Mouse (Mus musculus) Patski (cell line): ENCODE results near the gene Spint1. TPM values are rescaled to one million over a fixed set of nuclear protein-coding genes. Genes with fewer than 3 reads are reported as not detected.

Source experiments
- ATAC-seq: fragments of 100-300 bp; one replicate; pipeline ENCODE4 v1.8.0; 2021
- CTCF ChIA-PET: fragments of 350-600 bp; sonication (Branson Sonifier 250); formaldehyde crosslinking; loops from one replicate; lab custom pipeline; 2022; ENCODE audit warnings: inconsistent platforms; lab: Charles Lee
- POLR2A ChIA-PET: fragments of 350-600 bp; sonication (Branson Sonifier 250); formaldehyde crosslinking; loops from one replicate; lab custom pipeline; 2022; ENCODE audit warnings: antibody characterized with exemption, inconsistent platforms; lab: Charles Lee
- DNase-seq: peaks from one replicate; pipeline ENCODE4 v3.0.0-alpha.2; 2011; ENCODE audit warnings: low read depth, low spot score
- H3K27me3 ChIP-seq: fragments of 371-371 bp; one replicate; pipeline ENCODE4 v1.5.1; 2021
- CTCF ChIP-seq: fragments of 100-300 bp; IDR thresholded peaks from one replicate; pipeline ENCODE4 v1.5.1; 2021
- in situ Hi-C: fragments of 300-500 bp; cut with MboI; formaldehyde crosslinking; loops from 3 replicates; pipeline ENCODE4 v1.11.1; 2018; ENCODE audit warnings: low pct_unique_long_range_greater_than_20kb, mixed read lengths
- polyA plus RNA-seq: library from polyadenylated mRNA; unstranded; gene quantifications from one replicate; pipeline ENCODE4 v1.2.3, GENCODE M21; 2021

The Spint1 gene
- polyA plus RNA-seq, 1 experiment from 2014 or later = 4.5 TPM

DNA sequence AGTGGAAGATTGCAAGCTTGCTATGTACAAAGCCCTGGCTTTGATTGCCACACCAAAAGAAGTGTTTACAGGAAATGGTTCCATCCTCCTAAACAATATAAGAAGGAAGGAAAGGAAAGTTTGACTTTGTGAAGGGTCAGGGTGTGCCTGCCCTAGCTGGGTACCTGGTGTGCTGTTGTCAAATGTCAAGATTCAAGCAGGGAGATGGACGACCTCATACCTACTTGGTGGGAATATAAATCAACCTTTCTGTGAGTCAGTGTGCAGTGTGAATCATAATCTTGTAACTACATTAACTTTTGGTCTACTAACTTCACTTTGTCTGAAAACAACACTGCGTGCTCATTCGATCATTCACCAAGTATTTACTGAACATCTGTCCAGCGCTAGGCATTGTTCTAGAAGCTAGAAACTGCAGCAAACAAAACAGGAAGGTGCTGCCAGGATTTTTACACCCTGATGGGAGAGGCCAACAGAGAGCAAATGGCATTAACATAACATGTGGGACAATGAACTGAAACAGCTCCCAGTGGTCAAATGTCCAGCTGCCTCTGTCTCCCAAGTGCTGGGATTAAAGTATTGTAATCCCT is 33.2 kb upstream of the Spint1 start:
- in situ Hi-C loops = loop anchor here (10.0 kb wide), 1 partner anchor 81 kb away; the partner anchor contains the start of gene Vps18
- ATAC-seq (no peak), DNase-seq (no peak)
- no peak for TF ChIP-seq CTCF
- H3K27me3 ChIP-seq = no peaks in the 10 kb centered on the region
- POLR2A ChIA-PET = no interaction called here
- CTCF ChIA-PET = interaction anchor here (1.2 to 2.6 kb wide), 4 partner anchors 10 to 104 kb away, joined by 3 to 6 read pairs (median 4); no protein-coding TSS in a partner anchor

DNA sequence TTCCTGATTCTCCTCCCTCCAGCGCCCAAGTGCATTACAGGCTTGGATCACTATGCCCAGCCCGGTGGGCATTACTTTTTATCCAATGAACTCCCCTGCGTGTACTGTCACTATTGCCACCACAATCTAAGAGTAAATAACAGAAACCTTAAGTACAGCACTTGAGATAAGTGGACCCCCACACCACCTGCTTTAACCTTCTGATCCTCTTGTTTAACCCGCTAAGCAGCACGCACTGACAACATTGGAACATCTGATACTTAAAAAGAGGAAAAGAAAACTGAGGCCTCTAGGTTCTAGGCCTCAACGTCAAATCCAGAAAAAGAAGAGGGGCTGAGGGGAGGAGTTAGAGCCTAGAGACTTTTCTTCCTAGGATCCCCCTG is 29.2 kb upstream of the Spint1 start:
- ChIA-PET CTCF (no interaction called here), POLR2A (no interaction called here)
- in situ Hi-C loops = loop anchor here (10.0 kb wide), 1 partner anchor 77 kb away; the partner anchor contains the start of gene Vps18
- DNase-seq (no peak), ATAC-seq (no peak)
- TF ChIP-seq CTCF = no peak
- H3K27me3 ChIP-seq = no peaks in the 10 kb centered on the region

DNA sequence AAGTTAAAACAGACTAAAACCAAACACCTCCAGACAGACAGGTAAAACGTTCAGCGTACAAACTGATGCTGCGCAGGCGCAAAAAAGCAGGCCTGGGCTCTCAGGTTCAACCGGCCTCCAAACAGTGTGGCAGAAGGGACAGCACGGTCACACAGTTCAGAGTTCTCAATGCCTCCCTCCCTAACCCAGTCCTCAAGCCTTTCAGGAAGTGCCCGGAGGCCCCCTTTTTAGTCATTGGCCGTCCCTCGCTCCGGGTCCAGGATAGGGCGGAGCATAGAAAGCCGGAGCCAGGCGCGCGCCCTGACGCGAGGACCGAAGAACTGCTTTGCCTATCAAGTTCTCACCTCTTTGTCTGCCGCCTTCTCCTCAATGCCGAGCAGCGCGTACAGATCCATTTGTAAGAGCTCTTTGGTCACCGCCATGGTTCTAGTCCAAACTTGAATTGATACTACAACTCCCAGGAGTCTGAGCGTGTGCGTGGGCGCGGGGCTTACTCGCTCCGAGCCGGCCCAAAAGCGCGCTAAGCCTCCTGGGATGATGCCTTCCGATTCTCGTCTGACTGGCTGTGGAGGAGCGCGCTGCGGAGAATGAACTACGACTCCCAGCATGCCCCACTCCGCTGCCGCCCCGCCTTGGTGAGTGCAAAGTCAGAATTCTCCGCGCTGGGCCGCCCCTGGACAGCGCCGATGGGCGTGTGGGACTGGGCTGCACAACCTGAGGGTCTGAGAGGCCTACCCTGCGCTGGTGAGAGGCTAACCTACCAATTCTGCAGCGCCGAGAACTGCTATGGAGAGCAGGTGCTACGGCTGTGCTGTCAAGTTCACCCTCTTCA is 28.6 kb upstream of the Spint1 start, which contains the start of the genes Zfyve19 and Dnajc17:
Gene Zfyve19, plus strand, starts transcription at position 274 of the 832 bp plus-strand sequence.
Gene Dnajc17, minus strand, starts transcription at position 452 of the 832 bp plus-strand sequence.
- no peaks in the 10 kb centered on the region for H3K27me3 ChIP-seq
- TF ChIP-seq CTCF = no peak
- peak; percentile 83 for DNase-seq
- POLR2A ChIA-PET = interaction anchor here (1.1 kb wide), 1 partner anchor 10 kb away, joined by 4 read pairs; no protein-coding TSS in a partner anchor
- CTCF ChIA-PET = interaction anchor here (1.2 kb wide), 1 partner anchor 15 kb away, joined by 3 read pairs; no protein-coding TSS in a partner anchor
- peak; percentile 92 for ATAC-seq
- in situ Hi-C loops = loop anchor here (10.0 kb wide), 1 partner anchor 76 kb away; the partner anchor contains the start of gene Vps18

DNA sequence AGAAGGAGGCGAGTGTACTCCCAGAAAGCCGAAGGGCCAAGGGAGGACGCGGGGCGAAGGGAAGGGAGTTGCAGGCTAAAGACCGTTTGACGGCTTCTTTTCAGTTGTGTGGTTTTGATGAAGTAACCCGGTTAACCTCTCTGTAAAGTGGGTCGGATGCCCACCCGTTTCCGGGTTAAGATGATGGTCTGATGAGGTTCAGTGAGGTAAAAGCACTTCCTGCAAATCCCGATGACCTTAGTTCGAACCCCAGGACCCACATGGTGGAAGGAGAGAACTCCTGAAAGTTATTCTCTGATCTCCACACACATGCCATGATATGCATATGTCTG is 28.0 kb upstream of the Spint1 start:
- TF ChIP-seq CTCF = no peak
- ATAC-seq (no peak), DNase-seq (no peak)
- POLR2A ChIA-PET = interaction anchor here (1.1 kb wide), 1 partner anchor 9 kb away, joined by 4 read pairs; no protein-coding TSS in a partner anchor
- CTCF ChIA-PET = interaction anchor here (0.8 to 1.2 kb wide), 2 partner anchors 9 to 15 kb away, joined by 3 read pairs; no protein-coding TSS in a partner anchor
- in situ Hi-C loops = loop anchor here (10.0 kb wide), 1 partner anchor 76 kb away; the partner anchor contains the start of gene Vps18
- no peaks in the 10 kb centered on the region for H3K27me3 ChIP-seq

DNA sequence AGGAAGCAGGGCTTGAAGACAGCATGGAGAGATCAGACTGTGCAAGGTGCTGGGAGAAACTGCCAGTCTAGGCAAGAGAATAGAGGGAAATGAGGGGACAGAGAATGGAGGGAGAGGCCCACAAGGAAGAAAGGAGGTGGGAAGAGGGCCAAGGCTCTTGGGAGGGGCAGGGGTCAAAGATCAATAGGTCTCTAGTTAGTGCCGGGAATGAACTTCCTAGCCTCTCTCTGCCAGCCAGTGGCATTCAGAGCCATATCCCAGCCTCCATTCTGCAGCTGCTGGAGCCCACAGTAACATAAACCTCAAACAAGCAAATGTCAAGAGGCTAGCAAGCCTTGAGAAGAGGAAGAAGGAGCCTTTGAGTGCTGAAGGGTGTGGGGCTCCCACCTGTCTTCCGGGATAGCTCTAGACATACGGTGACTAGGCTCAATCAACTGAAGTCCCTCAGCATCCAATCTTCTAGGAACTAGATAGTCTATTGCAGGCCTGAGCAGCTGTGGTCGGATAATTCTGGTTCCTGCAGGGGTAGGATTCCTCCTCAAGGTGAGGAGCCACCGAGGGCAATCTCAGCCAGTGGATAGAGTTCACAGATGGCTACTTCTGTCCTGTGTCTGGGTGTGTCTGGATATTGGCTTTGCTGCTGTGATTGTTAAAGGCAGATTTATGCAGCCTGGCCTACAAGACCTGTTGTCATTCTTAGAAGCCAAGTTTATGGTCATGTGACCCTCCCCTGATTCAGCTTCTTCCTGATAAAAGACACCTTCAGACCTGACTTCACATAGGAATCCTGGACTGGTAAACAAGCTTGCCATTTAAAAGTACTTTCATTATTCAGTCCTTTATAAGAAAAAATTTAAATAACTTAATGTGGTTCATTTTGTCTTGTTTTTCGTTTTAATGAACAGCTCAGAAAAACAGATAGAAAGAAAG is 7.1 kb upstream of the Spint1 start, which contains the start of gene Ppp1r14d:
Gene Ppp1r14d, minus strand, starts transcription at position 132 of the 930 bp plus-strand sequence.
- in situ Hi-C loops = no loop called here
- DNase-seq (no peak), ATAC-seq (no peak)
- no peak for TF ChIP-seq CTCF
- no peaks in the 10 kb centered on the region for H3K27me3 ChIP-seq
- ChIA-PET CTCF (no interaction called here), POLR2A (no interaction called here)

DNA sequence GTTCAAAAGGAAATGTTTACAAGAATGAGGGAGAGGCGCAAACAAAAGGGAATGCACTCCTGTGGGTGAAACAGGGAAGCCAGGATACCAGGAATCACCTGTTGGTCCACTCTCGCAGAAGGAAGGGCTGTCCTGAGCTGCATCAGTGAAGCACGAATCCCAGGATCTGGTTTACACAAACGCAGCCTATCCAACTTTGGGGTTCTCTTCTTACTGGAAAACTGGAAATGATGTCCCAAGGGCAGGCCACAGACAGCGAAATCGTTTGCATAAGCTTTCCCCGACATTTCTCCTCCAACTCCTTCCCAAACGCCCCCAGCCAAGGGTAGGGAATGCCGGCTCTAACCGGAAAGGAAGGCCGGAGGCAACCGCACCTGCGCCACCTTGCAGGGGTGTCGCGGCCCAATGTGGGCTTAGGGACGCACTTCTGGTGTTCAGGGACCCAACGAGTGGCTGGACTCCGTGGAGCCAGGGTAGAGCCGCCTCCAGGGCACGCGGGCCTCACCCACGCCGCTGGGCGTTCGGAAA is 416 bp upstream of the Spint1 start:
- ChIA-PET CTCF (no interaction called here), POLR2A (no interaction called here)
- no peak for TF ChIP-seq CTCF
- DNase-seq = no peak
- ATAC-seq = no peak
- no peaks in the 10 kb centered on the region for H3K27me3 ChIP-seq
- in situ Hi-C loops = no loop called here

DNA sequence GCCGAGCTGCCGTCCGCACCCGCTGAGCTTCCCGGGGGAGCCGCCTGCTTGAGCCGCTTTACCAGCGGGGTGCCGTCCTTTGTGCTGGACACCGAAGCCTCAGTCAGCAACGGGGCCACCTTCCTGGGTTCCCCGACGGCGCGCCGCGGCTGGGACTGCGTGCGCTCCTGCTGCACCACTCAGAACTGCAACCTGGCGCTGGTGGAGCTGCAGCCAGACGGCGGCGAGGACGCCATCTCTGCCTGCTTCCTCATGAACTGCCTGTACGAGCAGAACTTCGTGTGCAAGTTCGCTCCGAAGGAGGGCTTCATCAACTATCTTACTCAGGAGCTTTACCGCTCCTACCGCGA is 684 bp downstream of the Spint1 start:
- ATAC-seq = no peak
- H3K27me3 ChIP-seq = no peaks in the 10 kb centered on the region
- DNase-seq = no peak
- in situ Hi-C loops = no loop called here
- CTCF ChIA-PET = no interaction called here
- POLR2A ChIA-PET = interaction anchor here (0.7 kb wide), 1 partner anchor 1665 kb away, joined by 3 read pairs; no protein-coding TSS in a partner anchor
- TF ChIP-seq CTCF = no peak

DNA sequence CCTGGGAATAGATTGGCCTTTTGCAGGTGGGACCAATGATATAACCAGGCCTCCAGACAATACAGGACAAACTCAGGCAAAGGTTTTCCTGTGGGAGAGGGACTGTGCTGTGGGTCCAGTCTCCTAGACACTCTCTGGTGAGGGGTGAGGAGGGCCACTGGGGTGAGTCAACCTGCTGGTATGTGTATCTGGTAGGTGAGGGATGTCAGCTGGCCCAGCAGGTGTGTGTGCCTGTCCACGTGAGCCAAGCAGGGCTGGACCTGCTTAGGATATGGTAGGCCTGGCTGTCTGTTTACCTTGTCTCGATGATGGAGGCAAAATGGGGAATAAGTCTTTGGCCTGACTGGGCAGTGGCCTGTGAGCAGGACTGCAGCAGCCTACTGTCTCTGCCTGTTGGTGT is 1.5 kb downstream of the Spint1 start:
- DNase-seq = no peak
- CTCF ChIA-PET = no interaction called here
- in situ Hi-C loops = no loop called here
- POLR2A ChIA-PET = interaction anchor here (0.7 kb wide), 1 partner anchor 1666 kb away, joined by 3 read pairs; no protein-coding TSS in a partner anchor
- no peak for TF ChIP-seq CTCF
- ATAC-seq = no peak
- H3K27me3 ChIP-seq = no peaks in the 10 kb centered on the region

DNA sequence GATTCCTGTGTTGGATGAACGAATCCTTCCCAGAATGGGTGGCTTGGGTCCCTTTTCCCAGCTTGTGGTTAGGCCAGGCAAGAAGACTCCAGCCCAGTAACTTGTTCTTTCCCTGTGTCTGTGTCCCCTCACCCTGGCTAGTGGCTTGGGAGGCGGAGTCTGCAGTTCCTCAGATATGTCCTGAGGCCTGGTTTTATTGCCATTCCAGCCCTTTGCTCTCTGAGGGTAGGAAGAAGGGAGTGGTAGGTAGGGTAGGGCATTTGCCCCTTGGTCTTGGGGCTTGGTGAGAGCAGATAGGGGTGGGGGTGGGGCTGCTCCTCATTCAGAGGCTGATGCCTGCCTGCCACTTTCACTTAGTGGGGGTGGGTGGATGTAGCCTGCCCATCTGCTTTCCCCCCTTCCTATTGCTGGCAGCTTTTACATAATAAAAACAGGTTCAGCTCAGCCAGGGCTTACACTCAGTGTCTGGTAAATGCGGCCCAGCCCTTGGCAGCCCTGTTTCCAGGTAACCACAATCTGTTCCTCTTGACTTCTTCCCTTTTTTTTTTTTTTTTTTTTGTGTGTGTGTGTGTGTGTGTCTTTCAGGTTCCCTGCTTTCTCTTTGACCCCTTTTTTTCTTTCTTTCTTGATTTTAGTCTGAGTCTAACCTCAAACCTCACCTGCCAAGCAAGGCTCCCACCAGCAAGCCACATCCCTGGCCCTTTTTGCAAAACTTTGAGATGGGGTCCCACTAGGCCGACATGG is 3.1 kb downstream of the Spint1 start:
- ATAC-seq = no peak
- in situ Hi-C loops = no loop called here
- H3K27me3 ChIP-seq = no peaks in the 10 kb centered on the region
- no peak for TF ChIP-seq CTCF
- ChIA-PET CTCF (no interaction called here), POLR2A (no interaction called here)
- DNase-seq = no peak
